Mouse (Mus musculus) neural tube, postnatal 0 days (tissue): ENCODE data around the gene Pipox. TPM values are rescaled to one million over a fixed set of nuclear protein-coding genes. Genes with fewer than 3 reads are reported as not detected.

ENCODE experiments used
- polyA plus RNA-seq: library from polyadenylated mRNA; unstranded; fragments of >200 nt; fragmentation: Nextera tagmentation; extraction: Ambion mirVana; gene quantifications from 2 replicates; pipeline ENCODE4 v1.2.1, GENCODE M21; 2015

Gene Pipox
- 4.1 and 4.8 TPM in 2 replicates for polyA plus RNA-seq

DNA sequence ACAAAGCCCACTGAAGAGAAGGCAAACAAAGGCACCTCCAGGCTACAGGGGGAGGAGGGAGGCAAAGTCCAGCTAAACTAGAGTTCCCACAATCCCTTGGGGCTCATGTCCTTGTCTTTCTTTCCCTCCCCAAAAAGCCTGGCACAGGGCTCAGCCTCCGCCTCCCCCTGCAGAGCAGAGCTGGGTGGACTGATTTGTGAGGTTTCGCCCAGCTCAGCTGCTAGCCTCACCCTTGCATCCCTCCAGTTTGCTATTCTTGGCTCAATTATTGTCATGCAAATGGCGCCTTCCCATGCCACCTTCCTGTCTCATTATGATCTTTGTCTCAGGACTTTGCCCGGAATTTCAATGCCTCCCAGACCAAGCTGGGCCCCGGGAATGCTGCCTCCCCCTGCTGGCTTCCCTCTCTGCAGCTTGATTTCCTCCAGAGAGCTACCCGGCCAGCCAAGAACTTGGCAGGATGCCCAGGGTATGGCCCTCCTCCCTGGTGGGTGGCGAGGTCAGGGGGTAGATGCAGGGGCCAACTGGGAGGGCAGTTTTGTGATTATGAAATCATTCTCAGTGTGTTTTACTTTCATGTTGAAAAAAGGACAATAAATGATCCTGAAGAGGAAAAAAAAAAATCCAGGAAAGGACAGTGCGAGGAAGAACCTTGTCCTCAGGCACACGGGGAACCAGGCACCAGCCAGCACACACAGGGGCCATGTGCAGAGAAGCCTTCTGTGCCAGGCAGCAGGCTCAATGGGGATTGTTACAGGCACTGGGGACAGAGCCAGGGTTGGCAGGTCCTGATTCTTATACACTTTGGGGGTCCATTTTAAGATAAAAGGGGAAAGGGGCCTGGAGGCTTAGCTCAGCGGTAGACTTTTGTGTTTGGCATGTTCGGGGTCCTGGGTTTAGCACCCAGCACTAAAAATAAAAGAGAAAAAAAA, at the start of gene Pipox:
TSS of gene Pipox (minus strand) at position 310 of the 932 bp plus-strand sequence.

DNA sequence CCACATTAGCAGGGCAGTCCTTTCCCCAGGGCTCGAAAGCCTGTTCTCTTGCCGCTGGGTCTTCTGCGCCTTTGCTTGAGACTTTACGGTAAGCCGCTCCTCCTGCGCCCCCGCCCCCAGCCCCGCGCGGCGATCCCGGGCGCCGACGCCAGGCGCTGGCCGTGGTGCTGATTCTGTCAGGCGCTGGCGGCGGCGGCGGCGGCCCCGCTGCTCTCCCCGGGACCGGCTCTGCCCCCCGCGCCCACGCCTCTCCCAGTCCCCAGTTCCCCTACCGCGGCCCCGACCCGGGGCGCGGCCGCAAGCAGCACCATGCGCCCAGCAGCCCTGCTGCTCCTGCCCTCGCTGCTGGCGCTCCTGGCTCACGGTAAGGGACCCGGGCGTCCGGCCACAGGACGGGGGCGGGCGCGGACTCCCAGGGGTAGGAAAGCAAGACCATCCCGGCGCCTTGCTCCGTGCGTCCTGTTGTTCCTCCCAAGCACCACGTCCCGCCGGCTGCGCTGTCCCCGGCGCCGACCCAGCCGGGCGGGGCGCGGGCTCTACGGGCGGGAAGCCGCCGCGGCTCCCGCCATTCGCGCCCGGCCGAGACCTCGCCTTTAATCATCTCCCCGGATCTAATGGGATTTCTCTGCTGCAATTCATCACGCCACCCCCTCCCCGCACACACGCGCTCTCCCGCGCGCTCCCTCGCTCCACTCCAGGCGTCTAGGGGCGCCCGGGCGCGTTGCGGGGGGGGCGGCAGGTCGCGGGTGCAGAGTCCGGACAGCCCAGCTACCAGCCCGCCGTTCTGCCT, 37.0 kb upstream of the Pipox start, which contains the start of gene Sez6:
TSS of gene Sez6 (plus strand) at position 50 of the 790 bp plus-strand sequence.

Other genes starting within 250 kb of the Pipox start
- gene Nufip2, start 207.9 kb downstream of the Pipox start, polyA plus RNA-seq = 5.2 and 5.3 TPM in 2 replicates
- not detected in 2 replicates for gene Cryba1, start 168.8 kb downstream of the Pipox start, polyA plus RNA-seq
- 24.2 and 32.7 TPM in 2 replicates for gene Myo18a, start 130.8 kb downstream of the Pipox start, polyA plus RNA-seq
- 0.88 and 0.89 TPM in 2 replicates for gene Gm10277, start 106.3 kb downstream of the Pipox start, polyA plus RNA-seq
- 107 and 126 TPM in 2 replicates for gene Sez6, start 36.7 kb upstream of the Pipox start, polyA plus RNA-seq
- 10.8 and 12.3 TPM in 2 replicates for gene Phf12, start 88.7 kb upstream of the Pipox start, polyA plus RNA-seq
- 53.0 and 56.2 TPM in 2 replicates for gene Dhrs13, start 138.2 kb upstream of the Pipox start, polyA plus RNA-seq
- 158 and 168 TPM in 2 replicates for gene Flot2, start 143.8 kb upstream of the Pipox start, polyA plus RNA-seq
- gene Eral1, start 186.3 kb upstream of the Pipox start, polyA plus RNA-seq = 25.9 and 28.4 TPM in 2 replicates
- gene Fam222b, start 200.6 kb upstream of the Pipox start, polyA plus RNA-seq = 18.1 and 24.6 TPM in 2 replicates